ENCODE assay signal across 8 mouse cellular contexts in the genomic region with DNA sequence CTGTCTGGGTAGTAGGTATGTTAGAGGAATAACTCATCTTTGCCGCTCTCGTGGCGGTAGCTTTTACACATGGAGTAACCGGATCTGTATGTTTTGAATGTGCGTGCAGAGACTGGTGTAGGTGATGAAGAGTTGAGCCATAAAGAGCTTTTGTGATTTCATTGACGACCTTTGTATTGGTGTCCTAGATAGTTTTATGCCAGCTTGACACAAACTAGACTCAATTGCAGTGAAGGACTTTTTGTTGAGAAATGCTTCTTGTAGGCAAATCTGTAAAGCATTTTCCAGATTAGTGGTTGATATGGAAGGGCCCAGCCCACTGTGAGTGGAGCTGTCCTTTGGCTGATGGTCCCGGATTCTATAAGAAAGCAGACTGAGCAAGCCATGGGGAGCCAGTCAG. TPM values are rescaled to one million over a fixed set of nuclear protein-coding genes. Genes with fewer than 3 reads are reported as not detected.
DNase-seq lines count a peak whose midpoint lies in the region; ATAC-seq and TF ChIP-seq lines count a peak whose summit lies in the region.

Gene Kctd18 (minus strand): TSS at position 101 of the 400 bp plus-strand sequence.

- H3K4me3 ChIP-seq in cerebellum, adult 2 months (replicated peaks; ENCODE audit: insufficient read depth, low read depth, low read length) = no peak within 1 kb of the TSS

- no peaks in the 10 kb centered on the region for H3K4me1 ChIP-seq in cerebellum, adult 2 months (ENCODE audit: control insufficient read depth, insufficient read depth, low read length)

- DNase-seq in cerebellum, adult 2 months = no peak
- no peak for DNase-seq in cerebellum, postnatal 25 days
- no peak for DNase-seq in thymus, postnatal 0 days (ENCODE audit: low spot score)
- no peak for DNase-seq in thymus, postnatal 14 days
- no peak for DNase-seq in left cerebral cortex, postnatal 36 days (ENCODE audit: low spot score in 2 of 2)
- DNase-seq in right cerebral cortex, postnatal 36 days (ENCODE audit: low spot score in 2 of 2) = no peak
- DNase-seq in gastrocnemius, adult 18-20 months (ENCODE audit: low spot score) = no peak

- 95% methylated on average over 7 of the region's 7 CpGs for WGBS in cerebellum, adult 2 months

- intact Hi-C loops in left cerebral cortex, postnatal 36 days (cut with DNase I) = no loop called here

- no peak for TF ChIP-seq CTCF in cerebellum, adult 2 months (IDR thresholded peaks at IDR 0.05; ENCODE audit: borderline replicate concordance, insufficient read depth, low read depth, low read length)

- no peak for ATAC-seq in megakaryocyte progenitor cell, adult 5-6 weeks (replicated peaks; ENCODE audit: poor library complexity)

- no peak for TF ChIP-seq POLR2A in cerebellum, adult 2 months (IDR thresholded peaks at IDR 0.05; ENCODE audit: borderline replicate concordance, insufficient read depth, low read length)

- H3K27ac ChIP-seq in cerebellum, adult 2 months (ENCODE audit: insufficient read depth, low read length) = no peak within 1 kb of the TSS

- no peaks in the 10 kb centered on the region for H3K27me3 ChIP-seq in cerebellum, adult 2 months (ENCODE audit: control insufficient read depth, insufficient read depth, low read length)

RNA-seq across cellular contexts. Expression of gene Kctd18, which starts in this region (rescaled TPM):
- 21.5 and 21.6 TPM in 2 replicates for polyA plus RNA-seq in cerebellum, adult 2 months (2012; rRNA removed)
- 18.3 and 20.1 TPM in 2 replicates for polyA plus RNA-seq in thymus, postnatal 0 days (2015; fragmentation: Nextera tagmentation; extraction: Ambion mirVana)
- 10 to 100 TPM; 12.6 to 22.0 TPM for total RNA-seq in left cerebral cortex, postnatal 36 days (2021)
- total RNA-seq in megakaryocyte progenitor cell, adult 5-6 weeks (2015) = 9.5 and 9.6 TPM in 2 replicates
- 19.9 and 20.3 TPM in 2 replicates for total RNA-seq in megakaryocyte progenitor cell, adult 5-6 weeks (2017)
- 1 to 10 TPM; 4.7 to 5.6 TPM for total RNA-seq in gastrocnemius, adult 18-20 months (2021)
